Mouse (Mus musculus) frontal cortex, adult (tissue): ENCODE measurements at regions not wholly inside any gene's neighbourhood (a gene's known extent, or its start where the extent isn't known, plus 50 kb on each side); places are given as distances from the start of the nearest gene placed in this dataset.

Experiments
- ATAC-seq: cut with Nextera tagmentation; 2 replicates; pipeline ENCODE4 v1.9.2; 2017; ENCODE audit warnings: mild to moderate bottlenecking, moderate library complexity, mixed read lengths; ENCODE audit not compliant: low TSS enrichment

DNA sequence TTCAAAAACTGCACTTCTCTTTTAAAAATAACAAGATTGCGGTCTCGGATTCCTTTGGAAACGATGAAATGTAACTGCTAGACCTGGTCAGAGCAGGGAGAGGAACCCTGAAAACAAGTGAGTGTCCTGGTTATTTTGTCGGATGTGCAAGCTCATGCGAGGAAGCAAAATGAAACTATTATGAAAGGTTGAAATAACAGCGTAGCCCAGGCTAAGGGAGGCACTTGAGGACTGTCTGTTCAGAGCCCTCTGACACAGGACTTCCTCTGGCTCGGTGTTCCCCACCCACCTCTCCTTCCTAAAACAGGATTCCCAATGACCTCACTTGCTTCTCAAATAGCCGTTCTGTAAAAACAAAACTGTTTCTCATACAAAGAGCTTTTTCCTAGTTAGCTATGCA is 51.3 kb upstream of the S1pr1 start:
- ATAC-seq = no peak

DNA sequence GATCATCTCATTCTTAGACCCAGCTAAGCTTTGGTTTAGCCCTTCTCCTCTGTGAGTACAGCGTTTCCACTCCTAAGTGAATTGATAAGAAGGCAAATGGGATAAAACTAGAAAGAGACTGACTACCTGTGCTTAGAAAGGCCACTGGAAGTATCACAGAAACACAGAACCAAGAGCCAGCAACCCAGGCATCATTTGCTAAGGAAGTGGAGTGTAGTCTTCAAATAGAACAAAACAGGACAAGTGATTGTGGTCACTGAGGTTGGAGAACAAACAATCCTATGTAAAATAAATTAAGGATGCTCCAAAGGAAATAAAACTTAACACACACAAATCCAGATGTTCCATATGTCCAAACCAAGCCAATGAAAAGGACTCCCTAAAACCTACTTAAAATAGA is 53.4 kb upstream of the S1pr1 start:
- no peak for ATAC-seq

DNA sequence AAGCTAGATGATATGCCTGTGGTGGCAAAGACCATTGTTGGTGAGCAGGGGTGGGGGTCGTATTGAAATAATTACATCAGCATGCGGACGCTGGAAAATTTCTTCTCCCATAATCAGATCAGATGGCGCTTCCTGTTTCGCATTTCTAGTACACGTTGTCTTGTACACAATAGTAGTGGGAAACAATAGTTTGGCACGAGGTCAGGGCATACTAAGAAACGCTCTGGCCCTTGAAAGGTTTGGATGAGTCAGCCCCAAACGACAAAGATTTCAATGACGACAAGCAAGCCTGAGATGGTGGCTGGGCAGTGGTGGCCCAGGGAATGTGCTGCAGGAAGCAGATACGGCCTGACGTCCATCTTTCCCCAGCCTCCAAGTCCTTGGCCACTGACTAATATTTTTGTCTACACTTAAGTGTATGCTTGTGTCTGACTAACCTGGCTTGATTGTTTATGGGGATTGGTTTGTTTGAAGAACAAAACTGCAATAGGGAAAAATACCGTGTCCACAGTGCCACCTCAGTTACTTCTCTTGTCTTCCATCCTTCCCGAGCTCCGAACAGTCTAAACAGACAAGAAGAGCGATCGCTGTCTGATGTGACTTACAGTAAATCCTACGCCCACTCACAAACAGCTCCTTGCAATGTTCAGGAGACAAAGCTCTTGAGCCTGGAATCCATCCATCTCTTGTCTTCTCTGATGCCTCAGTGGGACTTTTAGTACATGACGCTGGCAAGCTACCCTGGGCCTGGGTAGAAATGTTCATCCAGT is 54.1 kb upstream of the S1pr1 start:
- ATAC-seq = no peak

DNA sequence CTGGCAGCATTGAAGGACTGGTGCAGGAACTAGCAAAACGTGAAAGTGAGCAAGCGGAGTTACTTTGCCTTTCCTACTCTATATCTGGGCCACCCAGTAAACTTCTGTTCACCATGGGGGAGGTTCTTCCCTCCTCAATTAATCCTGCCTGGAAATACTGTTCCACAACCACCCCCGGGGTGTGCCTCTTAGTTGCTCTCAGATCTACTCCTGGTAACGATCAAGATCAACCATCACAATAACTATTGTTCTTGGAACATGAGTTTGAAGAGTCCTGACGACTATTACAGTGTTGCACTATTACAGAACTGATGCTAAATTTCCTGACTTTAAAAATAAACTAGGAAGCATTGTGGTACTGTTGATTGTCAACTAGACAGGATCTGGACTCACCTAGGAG is 57.8 kb upstream of the S1pr1 start:
- no peak for ATAC-seq

DNA sequence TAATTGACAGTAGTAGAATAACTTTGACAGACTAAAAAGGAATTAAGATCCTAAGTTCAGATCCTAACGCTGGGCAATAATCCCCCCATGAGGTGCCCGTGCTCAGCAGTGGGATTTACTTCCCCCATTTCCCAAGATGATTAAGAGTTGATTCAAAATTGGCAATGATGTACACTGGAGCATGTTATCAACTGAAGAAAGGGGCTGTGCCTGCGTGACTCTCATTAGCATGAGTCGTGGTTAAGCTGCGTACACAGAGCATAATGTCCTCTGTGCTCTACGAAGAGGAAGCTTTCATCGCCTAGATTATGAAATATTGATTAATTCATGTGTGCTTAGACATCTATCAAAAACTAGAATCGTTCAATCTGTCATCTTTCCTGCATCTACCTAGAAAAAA is 59.4 kb upstream of the S1pr1 start:
- ATAC-seq = no peak

DNA sequence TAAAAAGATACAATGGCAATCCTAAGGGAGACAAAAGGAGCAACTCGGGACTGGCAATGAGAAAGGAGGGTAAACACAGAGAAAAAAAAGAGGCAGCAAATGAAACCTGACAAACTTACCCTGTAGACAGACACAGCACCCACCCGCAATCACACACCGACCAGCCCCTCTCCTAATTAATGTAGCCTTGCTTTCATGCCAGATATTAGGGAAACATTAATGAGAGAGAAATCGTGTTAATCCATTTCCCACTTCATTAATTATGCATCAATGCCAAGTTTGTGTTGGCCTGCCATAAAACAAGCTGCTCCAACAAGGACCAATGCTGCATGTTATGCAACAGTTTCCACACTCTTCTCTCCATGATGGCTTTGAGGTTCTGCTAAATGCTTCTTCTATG is 59.9 kb upstream of the S1pr1 start:
- no peak for ATAC-seq

DNA sequence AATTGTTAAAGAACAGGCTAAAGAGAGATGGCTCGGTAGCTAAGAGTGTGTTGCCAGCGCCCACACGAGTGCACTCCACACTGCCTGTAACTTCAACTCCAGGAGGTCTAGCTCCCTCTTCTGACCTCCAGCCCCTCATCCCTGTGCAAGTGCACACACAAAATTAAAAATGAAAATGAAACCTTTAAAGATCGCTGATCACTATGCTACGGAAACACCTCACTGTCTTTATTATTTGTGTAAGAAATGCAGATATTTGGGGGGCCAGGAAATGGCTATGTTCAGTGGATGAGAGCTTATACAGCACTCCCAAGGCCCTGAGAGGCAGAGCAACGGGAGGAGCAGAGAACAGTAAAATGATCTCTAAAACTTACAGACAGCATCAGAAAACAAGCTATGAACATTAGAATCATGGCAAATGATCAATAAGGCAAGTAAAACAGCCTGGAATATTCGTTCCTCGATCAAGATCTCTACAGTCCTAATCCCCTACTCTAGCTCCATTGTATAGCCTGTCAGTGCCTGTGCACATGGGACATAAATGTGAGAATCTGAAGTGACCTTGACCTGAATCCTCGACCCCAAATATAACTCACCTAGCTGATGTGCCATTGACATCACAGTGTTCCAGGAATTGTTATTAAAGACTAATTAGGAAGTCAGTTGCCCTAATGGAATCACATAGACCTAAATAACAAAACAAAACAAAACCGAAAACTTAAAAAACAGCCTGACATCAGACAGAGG is 64.4 kb upstream of the S1pr1 start:
- no peak for ATAC-seq

DNA sequence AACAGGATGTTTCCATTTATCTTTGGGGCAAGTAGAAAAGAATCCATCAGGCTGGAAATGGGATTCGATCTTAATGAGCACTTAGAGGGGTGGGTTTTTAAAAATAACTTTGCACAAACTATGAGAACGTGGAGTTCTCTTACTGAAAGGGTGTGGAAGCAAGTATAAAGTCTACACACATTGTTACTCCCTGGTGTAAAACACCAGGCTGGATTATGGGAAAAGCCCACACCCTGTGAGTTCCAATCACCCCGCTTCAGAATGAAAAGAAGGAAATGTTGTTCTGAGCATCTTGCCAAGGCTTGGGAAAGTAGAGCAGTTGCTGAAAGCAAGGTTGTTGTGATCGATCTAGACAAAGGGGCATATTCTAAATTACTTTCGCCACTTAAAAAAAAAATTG is 65.0 kb upstream of the S1pr1 start:
- no peak for ATAC-seq

DNA sequence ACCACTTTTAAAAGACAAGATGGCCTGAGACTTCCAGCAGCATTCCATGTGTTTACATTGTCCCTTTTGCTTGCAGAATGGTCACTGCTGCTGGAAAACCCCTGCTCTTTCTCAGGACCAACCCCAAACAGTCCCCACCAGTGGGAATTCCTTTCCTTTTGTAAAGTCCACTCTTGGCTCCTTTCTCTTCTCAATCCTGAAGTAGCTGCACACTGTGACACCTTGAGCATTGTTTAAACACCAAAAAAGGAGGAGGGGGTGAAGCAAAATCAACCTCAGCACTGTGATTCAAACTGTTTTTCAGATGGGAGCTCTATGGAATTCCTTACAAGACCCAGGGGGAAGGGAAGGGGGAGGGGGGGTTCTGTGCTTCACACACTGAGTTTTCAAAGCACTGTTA is 67.9 kb upstream of the S1pr1 start:
- ATAC-seq = no peak

DNA sequence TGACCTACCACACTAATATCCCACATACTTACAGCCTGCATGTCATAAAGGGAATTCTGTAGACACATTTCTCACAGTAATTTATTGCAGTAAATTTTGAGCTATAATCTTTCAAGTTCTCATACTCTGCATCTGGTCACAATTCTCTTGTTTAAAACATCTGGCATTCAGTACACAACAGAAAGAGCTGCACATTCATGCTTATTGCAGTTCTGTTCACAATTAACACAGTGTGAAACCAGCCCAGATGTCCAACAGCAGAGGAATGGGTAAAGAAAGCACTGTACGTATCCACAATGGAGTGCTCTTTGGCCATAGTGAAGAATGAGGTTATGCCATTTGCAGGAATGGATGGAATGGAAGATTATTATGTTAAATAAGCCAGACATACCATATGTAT is 72.5 kb upstream of the S1pr1 start:
- no peak for ATAC-seq

DNA sequence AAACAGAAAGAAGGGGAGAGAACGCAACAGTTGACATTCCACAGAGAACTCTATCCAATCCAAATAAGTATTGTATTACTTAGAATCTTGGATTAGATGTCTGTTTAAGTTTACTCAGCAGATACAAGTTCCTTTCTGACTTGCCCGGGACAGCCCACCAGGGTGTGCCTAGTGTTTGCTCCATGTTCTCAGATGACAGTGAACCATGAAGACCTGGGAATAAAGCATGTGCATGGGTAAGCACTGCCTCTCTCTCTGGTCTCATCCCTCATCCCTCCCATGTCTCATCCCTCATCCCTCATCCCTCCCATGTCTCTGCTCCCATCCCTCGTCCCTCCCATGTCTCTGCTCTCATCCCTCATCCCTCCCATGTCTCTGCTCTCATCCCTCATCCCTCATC is 73.7 kb upstream of the S1pr1 start:
- ATAC-seq = no peak

DNA sequence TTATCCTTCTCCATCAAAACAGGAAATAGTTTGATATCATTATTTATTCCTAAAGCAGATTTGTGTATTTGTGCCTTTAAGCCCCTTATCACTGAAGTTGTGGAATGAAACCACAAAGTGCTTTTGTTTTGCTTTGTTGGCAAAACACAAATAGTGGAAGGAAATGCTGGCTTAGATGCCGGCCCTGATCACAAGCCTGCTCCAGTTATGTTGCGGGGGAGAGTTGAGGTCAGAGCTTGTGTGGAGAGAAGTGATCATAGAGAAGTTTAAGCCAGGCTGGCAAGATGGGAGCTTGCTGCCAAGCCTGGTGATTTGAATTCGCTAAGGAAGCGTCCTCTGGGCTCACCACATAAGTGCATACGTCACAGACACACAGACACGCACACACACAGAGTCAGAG is 74.2 kb upstream of the S1pr1 start:
- no peak for ATAC-seq

DNA sequence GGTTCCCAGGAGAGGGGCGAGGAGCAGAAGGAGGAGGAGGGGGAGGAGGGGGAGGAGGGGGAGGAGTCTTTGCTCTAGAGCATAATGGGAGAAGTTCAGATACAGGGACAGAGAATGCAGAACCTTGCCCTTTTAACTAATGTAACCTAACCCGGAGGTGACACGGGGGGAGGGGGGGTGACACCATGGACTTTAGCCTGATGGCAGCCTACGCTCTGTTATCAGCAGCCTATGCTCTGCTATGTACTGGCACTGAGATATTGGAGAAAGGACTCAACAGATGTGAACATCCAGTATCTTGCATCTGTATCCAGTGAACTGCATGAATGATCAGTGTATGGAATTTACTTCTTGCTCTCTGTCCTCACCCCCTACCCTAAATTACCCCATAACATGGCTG is 77.7 kb upstream of the S1pr1 start:
- ATAC-seq = no peak

DNA sequence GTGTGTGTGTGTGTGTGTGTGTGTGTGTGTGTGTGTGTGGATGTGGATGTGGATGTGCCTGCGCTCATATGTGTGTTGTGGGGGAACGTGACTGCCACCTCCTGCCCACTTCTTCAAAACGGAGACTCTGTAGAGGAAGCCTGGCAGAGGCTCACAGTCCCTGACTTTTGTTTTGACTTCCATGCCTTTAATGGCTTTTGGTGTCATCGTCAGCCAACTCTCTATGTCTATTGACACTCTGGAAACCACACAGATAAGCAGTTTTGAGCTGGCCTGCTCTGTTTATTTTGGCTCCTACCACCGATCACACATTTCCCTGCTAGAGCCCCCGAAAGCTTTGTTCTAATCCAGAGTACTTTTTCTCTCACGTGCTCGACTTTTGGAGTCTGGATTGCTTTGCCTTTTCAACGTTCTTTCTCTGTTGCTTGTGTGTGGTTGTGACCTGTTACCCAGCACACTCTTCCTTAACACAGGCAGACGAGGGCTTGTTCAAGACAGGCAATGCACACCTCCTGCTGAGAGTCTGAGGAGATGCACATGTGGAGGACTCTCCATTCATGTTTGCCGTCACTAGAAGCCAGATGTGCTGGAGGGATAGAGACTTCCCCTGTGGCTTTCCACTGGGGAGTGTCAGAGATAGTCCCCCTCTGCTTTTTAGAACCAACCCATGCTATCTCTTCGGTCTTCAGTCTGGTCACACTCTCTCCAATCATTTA is 78.6 kb upstream of the S1pr1 start:
- ATAC-seq = no peak

DNA sequence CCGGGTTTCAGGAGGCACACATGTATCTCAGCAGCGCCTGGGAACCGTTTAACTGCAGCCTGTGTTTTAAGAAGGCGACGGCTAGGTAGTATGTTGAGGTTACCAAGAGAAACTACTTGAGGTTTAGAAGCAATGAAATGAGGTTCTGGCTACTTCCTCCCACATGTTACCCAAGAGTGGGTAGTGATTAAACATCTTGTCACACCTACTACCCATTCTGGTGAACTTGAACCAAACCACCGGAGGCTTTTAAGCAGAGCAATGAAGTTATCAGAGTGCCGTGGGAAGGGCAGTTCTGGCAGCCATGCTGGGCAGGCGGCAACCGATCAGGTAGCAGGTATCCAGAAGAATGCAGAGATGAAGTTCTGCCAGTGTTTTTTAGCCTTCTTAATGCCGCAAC is 84.5 kb upstream of the S1pr1 start:
- ATAC-seq = no peak

DNA sequence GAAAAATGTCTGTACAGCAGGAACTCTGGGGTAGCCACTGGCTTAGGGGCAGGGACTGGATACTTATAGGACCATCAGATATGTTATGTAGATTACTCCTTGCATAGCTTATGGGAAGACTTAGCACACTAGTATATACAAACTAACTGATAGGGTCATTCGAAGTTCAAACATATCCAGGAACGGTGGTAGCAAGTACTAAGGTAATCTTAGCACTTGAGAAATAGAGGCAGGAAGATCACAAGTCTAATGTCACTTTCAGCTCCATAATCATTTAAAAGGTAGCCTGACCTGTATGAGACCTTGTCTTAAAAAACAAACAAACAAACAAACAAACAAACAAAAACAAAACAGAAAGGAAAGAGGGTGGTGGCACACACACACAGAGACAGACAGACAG is 85.1 kb upstream of the S1pr1 start:
- no peak for ATAC-seq

DNA sequence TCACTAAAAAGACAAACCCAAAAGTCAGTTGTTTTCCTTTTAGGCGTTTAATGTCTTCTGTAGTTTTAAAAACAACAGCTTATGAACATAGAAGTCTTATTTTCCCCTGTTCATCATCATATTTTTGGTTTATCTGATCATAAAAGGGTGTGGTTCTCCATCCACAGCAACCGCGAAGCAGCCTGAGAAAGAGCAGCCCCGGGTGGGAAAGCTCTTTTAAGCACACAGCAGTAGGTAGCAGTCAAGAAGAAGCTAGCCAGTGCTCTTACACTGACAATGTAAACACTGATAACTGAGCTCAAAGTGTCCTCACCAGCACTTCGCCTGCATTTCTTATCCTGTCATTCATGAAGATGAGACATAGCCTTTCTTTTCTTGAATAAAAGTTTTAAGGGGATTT is 86.0 kb upstream of the S1pr1 start:
- no peak for ATAC-seq

DNA sequence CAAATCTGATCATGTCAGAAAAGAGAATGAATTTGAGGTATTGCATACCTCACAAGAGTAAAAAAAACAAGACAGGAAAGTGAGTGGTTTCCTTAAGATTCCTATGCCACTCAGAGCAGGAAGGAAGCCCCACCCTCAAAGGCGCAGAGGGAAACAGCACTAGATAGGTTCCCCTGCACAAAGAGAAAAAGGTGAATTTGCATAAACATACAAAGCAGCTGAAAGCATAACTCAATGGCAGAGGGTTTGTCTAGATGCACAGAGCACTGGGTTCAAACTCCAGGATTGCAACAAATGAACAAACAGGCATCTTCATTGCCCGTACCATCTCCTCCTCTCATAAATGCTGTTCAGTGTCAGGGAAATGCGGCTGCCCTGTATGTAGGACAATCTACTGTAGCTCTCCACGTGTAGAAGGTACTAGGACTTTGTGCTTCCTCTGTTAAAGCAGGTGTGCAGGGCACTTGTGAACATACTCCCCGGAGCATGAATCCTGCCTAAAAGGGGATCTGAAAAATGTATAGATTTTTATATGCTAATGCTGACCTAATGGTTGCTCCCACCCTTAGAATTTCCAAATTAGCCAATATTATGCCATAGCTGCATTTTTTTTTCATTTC is 85.9 kb upstream of the Dph5 start:
- ATAC-seq = no peak

DNA sequence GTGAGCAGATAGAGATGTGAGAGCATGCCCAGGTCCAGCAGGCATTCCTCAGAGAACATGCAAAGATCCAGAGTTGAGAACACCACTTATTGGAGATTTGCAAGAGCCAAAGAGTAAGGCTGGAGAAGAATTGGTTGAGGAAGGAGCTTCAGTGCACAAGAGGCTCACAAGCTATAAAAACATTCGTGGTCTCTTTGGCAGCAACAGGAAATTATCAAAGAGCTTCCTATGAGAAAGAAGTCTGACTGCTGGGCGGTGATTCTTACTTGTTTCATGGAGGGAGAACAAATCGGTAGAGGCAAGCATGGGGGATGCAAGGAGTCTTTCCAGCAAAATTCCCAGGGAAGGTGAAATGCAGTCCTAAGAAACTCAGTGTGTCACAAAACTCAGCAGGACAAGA is 83.0 kb upstream of the Dph5 start:
- no peak for ATAC-seq

DNA sequence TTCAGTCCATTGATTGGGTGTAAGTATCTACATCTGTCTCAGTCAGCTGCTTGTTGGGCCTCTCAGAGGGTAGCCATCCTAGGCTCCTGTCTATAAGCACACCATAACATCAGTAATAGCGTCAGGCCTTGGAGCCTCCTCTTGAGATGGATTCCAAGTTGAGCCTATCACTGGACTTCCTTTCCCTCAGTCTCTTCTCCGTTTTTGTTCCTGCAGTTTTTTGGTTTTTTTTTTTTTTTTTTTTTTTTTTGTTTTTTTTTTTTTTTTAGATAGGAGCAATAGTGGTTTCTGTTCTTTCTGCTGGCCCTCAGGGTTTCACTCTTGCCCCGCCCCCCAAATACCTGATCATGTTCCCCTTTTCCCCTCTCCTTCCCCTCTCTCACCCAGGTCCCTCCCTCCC is 80.6 kb upstream of the Dph5 start:
- no peak for ATAC-seq

DNA sequence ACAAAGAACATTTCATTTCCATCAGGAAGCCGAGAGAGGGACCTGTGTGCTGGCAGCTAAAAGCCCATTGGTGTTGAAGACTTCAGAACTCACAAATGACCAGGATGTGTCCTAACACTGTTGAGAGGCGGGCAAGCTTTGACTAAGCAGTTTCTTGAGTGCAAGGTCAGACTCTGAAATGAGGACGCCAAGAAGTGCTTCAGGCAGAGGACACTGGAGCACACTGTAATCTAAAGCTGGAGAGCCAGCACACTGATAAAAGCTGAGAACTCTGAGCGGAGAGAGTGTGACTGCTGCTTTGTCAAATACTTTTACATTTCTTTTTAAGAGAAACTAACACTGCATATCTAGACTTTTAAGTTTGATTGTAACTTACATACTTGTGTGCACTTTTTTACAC is 72.5 kb upstream of the Dph5 start:
- ATAC-seq = no peak

DNA sequence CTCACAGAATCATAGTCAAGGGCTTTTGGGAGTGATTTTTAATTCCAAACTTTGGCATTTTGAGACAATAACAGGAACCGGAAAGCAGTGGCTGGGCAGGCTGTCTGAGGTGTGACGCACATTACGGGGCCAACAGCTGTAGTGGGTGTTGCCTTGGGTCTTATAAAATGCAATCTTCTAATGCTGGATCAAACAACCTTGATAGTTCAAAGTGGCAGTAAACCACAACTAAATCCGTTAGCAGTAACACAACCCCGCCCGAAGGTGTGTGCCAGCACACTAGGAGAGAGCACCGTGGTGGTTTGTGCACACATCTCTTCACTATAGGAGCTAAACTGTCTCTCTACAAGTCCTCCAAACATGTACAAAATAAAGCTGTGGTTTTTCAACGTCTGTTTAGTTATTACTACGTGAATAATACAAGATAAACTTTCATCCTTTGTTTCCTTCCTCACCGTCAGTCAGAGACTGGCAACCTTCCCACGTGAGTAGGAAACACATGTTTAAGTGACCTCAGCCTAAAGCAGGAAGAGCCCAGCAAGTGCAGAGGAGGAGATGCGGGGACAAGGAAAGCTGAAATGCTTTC is 72.0 kb upstream of the Dph5 start:
- no peak for ATAC-seq
